Mouse (Mus musculus) liver, embryonic 14.5 days (tissue): ENCODE results near the gene Tubal3.

Experiments used
- CTCF ChIP-seq: IDR thresholded peaks from 2 replicates; pipeline ENCODE4 v1.5.1; 2016; ENCODE audit warnings: antibody characterized with exemption, low read depth, control low read depth
- EP300 ChIP-seq: IDR thresholded peaks from 2 replicates; pipeline ENCODE4 v1.6.1; 2016; ENCODE audit warnings: antibody characterized with exemption, low read depth

GRCm38 (mm10) chr13:3949477-3949876, 31.4 kb downstream of the Tubal3 start:
- TF ChIP-seq CTCF (peak; percentile 10; the same call in 1 of the 2 replicates), EP300 (no peak)
